Mouse (Mus musculus) gastrocnemius, adult 2 months (tissue): ENCODE results near the gene Pum1. TPM values are rescaled to one million over a fixed set of nuclear protein-coding genes. Genes with fewer than 3 reads are reported as not detected.

Source experiments
- DNase-seq: peaks from one replicate; pipeline ENCODE4 v3.0.0; 2022
- H3K27ac ChIP-seq: fragments of 200-600 bp; 2 replicates; pipeline ENCODE4 v1.8.1; 2022; ENCODE audit warnings: mild to moderate bottlenecking
- H3K4me3 ChIP-seq: fragments of 200-600 bp; 2 replicates; pipeline ENCODE4 v1.8.1; 2022; ENCODE audit warnings: mild to moderate bottlenecking, moderate library complexity
- CTCF ChIP-seq: fragments of 200-600 bp; IDR thresholded peaks from 2 replicates; pipeline ENCODE4 v1.8.1; 2022; ENCODE audit warnings: antibody characterized with exemption, mild to moderate bottlenecking, moderate library complexity
- intact Hi-C: fragments of 180-260 bp; cut with DNase I; formaldehyde crosslinking; loops from one replicate; pipeline ENCODE4 v1.15.1; 2025
- total RNA-seq, 2 experiments: library from RNA; stranded (reverse); gene quantifications; 2 replicates each; pipeline ENCODE4 v1.2.3; 2021

Pum1 gene
- total RNA-seq, 2 experiments from 2014 or later = 42.4 to 42.6 TPM

- DNase-seq = no peak
- H3K4me3 ChIP-seq = peak overlapping the region; percentile 32
- peak overlapping the region; percentile 63 for H3K27ac ChIP-seq
- intact Hi-C loops = no loop called here
- TF ChIP-seq CTCF = no peak
These were observed 138.7 kb downstream of the Pum1 start for GRCm38 (mm10) chr4:130801624-130802329.

GRCm38 (mm10) chr4:130803591-130803990, 140.5 kb downstream of the Pum1 start:
- TF ChIP-seq CTCF = no peak
- H3K27ac ChIP-seq = peak overlapping the region; percentile 25; the same call in 1 of the 2 replicates
- no peak for DNase-seq
- intact Hi-C loops = no loop called here
- H3K4me3 ChIP-seq = no peak overlapping the region

- Histone ChIP-seq H3K4me3 (no peak overlapping the region), H3K27ac (no peak overlapping the region)
- DNase-seq = no peak
- no peak for TF ChIP-seq CTCF
- intact Hi-C loops = no loop called here
These were observed 141.2 kb downstream of the Pum1 start for GRCm38 (mm10) chr4:130804292-130804691.

- no peak for TF ChIP-seq CTCF
- peak; percentile 73 for DNase-seq
- Histone ChIP-seq H3K4me3 (no peak overlapping the region), H3K27ac (peak overlapping the region; percentile 48)
- intact Hi-C loops = no loop called here
These were observed 141.7 kb downstream of the Pum1 start for GRCm38 (mm10) chr4:130804771-130805361.

GRCm38 (mm10) chr4:130805746-130806145, 142.6 kb downstream of the Pum1 start:
- DNase-seq = no peak
- H3K4me3 ChIP-seq = no peak overlapping the region
- TF ChIP-seq CTCF = no peak
- H3K27ac ChIP-seq = peak overlapping the region; percentile 48; the same call in 1 of the 2 replicates
- intact Hi-C loops = no loop called here

GRCm38 (mm10) chr4:130806746-130807145, 143.6 kb downstream of the Pum1 start:
- TF ChIP-seq CTCF = no peak
- Histone ChIP-seq H3K4me3 (no peak overlapping the region), H3K27ac (no peak overlapping the region)
- no peak for DNase-seq
- intact Hi-C loops = no loop called here

GRCm38 (mm10) chr4:130809784-130810183, 146.7 kb downstream of the Pum1 start:
- no peak for DNase-seq
- Histone ChIP-seq H3K27ac (no peak overlapping the region), H3K4me3 (no peak overlapping the region)
- TF ChIP-seq CTCF = no peak
- intact Hi-C loops = no loop called here

- Histone ChIP-seq H3K27ac (no peak overlapping the region), H3K4me3 (no peak overlapping the region)
- DNase-seq = no peak
- TF ChIP-seq CTCF = no peak
- intact Hi-C loops = no loop called here
These were observed 147.7 kb downstream of the Pum1 start for GRCm38 (mm10) chr4:130810845-130811244.

GRCm38 (mm10) chr4:130811385-130811784, 148.3 kb downstream of the Pum1 start:
- Histone ChIP-seq H3K27ac (no peak overlapping the region), H3K4me3 (no peak overlapping the region)
- DNase-seq = no peak
- TF ChIP-seq CTCF = no peak
- intact Hi-C loops = no loop called here

- no peak overlapping the region for H3K4me3 ChIP-seq
- TF ChIP-seq CTCF = no peak
- intact Hi-C loops = no loop called here
- no peak overlapping the region for H3K27ac ChIP-seq
- DNase-seq = no peak
These were observed 150.8 kb downstream of the Pum1 start for GRCm38 (mm10) chr4:130813958-130814357.

GRCm38 (mm10) chr4:130814742-130815330, 151.7 kb downstream of the Pum1 start:
- no peak overlapping the region for H3K4me3 ChIP-seq
- intact Hi-C loops = no loop called here
- no peak for DNase-seq
- no peak overlapping the region for H3K27ac ChIP-seq
- TF ChIP-seq CTCF = no peak

- Histone ChIP-seq H3K4me3 (no peak overlapping the region), H3K27ac (no peak overlapping the region)
- no peak for TF ChIP-seq CTCF
- peak; percentile 64 for DNase-seq
- intact Hi-C loops = no loop called here
These were observed 152.7 kb downstream of the Pum1 start for GRCm38 (mm10) chr4:130815860-130816259.

- H3K4me3 ChIP-seq = no peak overlapping the region
- DNase-seq = no peak
- TF ChIP-seq CTCF = no peak
- H3K27ac ChIP-seq = peak overlapping the region; percentile 81
- intact Hi-C loops = no loop called here
These were observed 156.7 kb downstream of the Pum1 start for GRCm38 (mm10) chr4:130819806-130820205.
